ENCODE assay signal across 15 mouse cellular contexts in the genomic region with DNA sequence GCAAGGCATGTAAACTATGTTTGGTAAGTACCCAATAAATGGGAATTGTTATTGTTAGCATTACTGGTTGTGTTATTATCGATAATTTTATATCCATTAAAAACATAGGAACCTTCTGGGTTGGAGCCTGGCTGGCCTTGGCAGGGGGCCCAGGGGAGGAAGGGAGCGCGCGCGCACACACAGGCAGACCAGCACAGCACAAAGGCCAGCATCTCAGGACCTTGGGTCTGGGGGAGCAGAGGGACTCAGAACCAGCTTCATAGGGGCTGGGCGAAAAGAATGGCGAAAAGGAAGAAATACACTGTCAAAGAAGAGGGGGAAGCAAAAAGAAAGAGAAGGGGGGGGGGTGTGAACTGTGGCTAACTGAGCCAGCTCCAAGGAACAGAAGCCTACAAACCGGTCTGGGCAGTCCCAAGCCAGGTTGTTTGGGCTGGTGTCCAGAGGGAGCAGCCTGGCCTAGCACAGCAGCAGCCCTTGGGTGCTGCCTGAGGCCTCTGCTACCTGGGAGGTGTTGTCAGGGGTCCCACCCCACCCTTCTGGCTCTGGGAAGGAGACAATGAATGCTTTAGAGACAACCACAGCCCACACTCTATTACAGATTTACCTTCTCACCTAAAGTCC. TPM values are rescaled to one million over a fixed set of nuclear protein-coding genes. Genes with fewer than 3 reads are reported as not detected.
A peak's percentile ranks its signal among the peaks of the same experiment; 100 is the strongest.
DNase-seq lines count a peak whose midpoint lies in the region; ATAC-seq and TF ChIP-seq lines count a peak whose summit lies in the region.
"Had no signal": no experiment of that assay in that cellular context is flagged by ENCODE, and none has a peak within 500 bp of the region (broad histone marks: within the 10 kb centered on the region; RNA-seq: fewer than 3 reads in every experiment).

No protein-coding gene starts in this region.

- DNase-seq in left cerebral cortex, postnatal 4 days = peak; percentile 27
- DNase-seq in left cerebral cortex, adult 2 months (ENCODE audit: extremely low spot score in 1 of 2, low spot score in 2 of 2) = no peak
- DNase-seq in kidney, adult 8-10 months = peak; percentile 54 to 72
- DNase-seq in lung, adult 2 months = peak; percentile 53
- DNase-seq in layer of hippocampus, adult 8-10 months (ENCODE audit: low spot score in 2 of 2) = no peak
- no peak for DNase-seq in embryo, embryonic 11 days
- DNase-seq: right cerebral cortex, postnatal 14 days had no signal

- ATAC-seq in stomach, embryonic 16.5 days (ENCODE audit: insufficient read depth, low FRiP score) = peak; percentile 84
- ATAC-seq in megakaryocyte-erythroid progenitor cell, adult 5-6 weeks (replicated peaks; ENCODE audit: low FRiP score, low TSS enrichment, poor library complexity, severe bottlenecking) = no peak
- ATAC-seq: CD4-positive, CD25-positive, alpha-beta regulatory T cell, adult 4 months; hindbrain, embryonic 16.5 days; Patski had no signal

- no peak for TF ChIP-seq CTCF in left cerebral cortex, adult 2 months (IDR thresholded peaks at IDR 0.05)
- TF ChIP-seq CTCF in lung, adult 2 months (IDR thresholded peaks at IDR 0.05; ENCODE audit: insufficient read depth, low read length) = no peak

- no peaks in the 10 kb centered on the region for H3K27me3 ChIP-seq in stomach, embryonic 16.5 days (ENCODE audit: control insufficient read depth, insufficient read depth, low read length)
- H3K27me3 ChIP-seq: heart, embryonic 13.5 days; neural tube, embryonic 12.5 days; Patski had no signal

- H3K9me3 ChIP-seq in stomach, embryonic 16.5 days (replicated peaks; ENCODE audit: control insufficient read depth, low read length) = no peaks in the 10 kb centered on the region
- H3K9me3 ChIP-seq: heart, embryonic 13.5 days; neural tube, embryonic 12.5 days had no signal

- TF ChIP-seq POLR2A in lung, adult 2 months (IDR thresholded peaks at IDR 0.05; ENCODE audit: borderline replicate concordance, extremely low read depth, low read depth, low read length) = no peak

- H3K36me3 ChIP-seq in stomach, embryonic 16.5 days (ENCODE audit: control insufficient read depth, insufficient read depth, low read length) = no peaks in the 10 kb centered on the region
- H3K36me3 ChIP-seq: heart, embryonic 13.5 days; neural tube, embryonic 12.5 days had no signal

- H3K4me2 ChIP-seq in stomach, embryonic 16.5 days (ENCODE audit: low read depth, low read length) = no peak overlapping the region
- H3K4me2 ChIP-seq: heart, embryonic 13.5 days; midbrain, embryonic 11.5 days; neural tube, embryonic 12.5 days had no signal

- intact Hi-C loops in left cerebral cortex, postnatal 4 days (cut with DNase I) = no loop called here
- intact Hi-C loops in left cerebral cortex, adult 2 months (cut with DNase I) = no loop called here

- H3K4me3 ChIP-seq in left cerebral cortex, adult 2 months = no peak overlapping the region
- no peak overlapping the region for H3K4me3 ChIP-seq in lung, adult 2 months (replicated peaks; ENCODE audit: extremely low read depth, low read depth, low read length)
- H3K4me3 ChIP-seq in stomach, embryonic 16.5 days (replicated peaks; ENCODE audit: low read length) = no peak overlapping the region
- H3K4me3 ChIP-seq: heart, embryonic 13.5 days; neural tube, embryonic 12.5 days had no signal

- H3K27ac ChIP-seq in left cerebral cortex, adult 2 months = no peak overlapping the region
- peak overlapping the region; percentile 90 for H3K27ac ChIP-seq in stomach, embryonic 16.5 days (ENCODE audit: low read length)
- H3K27ac ChIP-seq: heart, embryonic 13.5 days; neural tube, embryonic 12.5 days had no signal

- 0 out of 2 replicates have a peak overlapping the region, but pooled peaks have one; percentile 43 for H3K9ac ChIP-seq in stomach, embryonic 16.5 days (ENCODE audit: low read length)
- H3K9ac ChIP-seq: heart, embryonic 13.5 days; neural tube, embryonic 12.5 days had no signal

- 0 out of 2 replicates have a peak, but pooled peaks cover 2% of the 10 kb centered on the region for H3K4me1 ChIP-seq in lung, adult 2 months (ENCODE audit: control insufficient read depth, insufficient read depth, low read length)
- peaks cover 24% of the 10 kb centered on the region for H3K4me1 ChIP-seq in stomach, embryonic 16.5 days (ENCODE audit: control insufficient read depth, insufficient read depth, low read length)

- WGBS in lung, adult 2 months = 51% methylated on average over 8 of the region's 8 CpGs
- WGBS in stomach, embryonic 16.5 days = 57% methylated on average over 8 of the region's 8 CpGs

RNA-seq across cellular contexts. Expression of gene Epb41l4b, which starts 13.4 kb away (rescaled TPM):
- total RNA-seq in left cerebral cortex, postnatal 4 days (2021) = 1 to 10 TPM; 6.3 to 8.4 TPM
- 10 to 100 TPM; 37.7 to 42.8 TPM for total RNA-seq in left cerebral cortex, adult 2 months (2021)
- 23.8 and 28.9 TPM in 2 replicates for polyA plus RNA-seq in lung, adult 2 months (2012; rRNA removed)
- polyA plus RNA-seq in stomach, embryonic 16.5 days (2015; fragmentation: Nextera tagmentation; extraction: Ambion mirVana) = 7.5 and 11.6 TPM in 2 replicates
- total RNA-seq in megakaryocyte-erythroid progenitor cell, adult 5-6 weeks (2014; fragmentation: Nextera tagmentation) = 1.6 and 3.5 TPM in 2 replicates
- total RNA-seq in megakaryocyte-erythroid progenitor cell, adult 5-6 weeks (2017) = 0.47 and 3.0 TPM in 2 replicates
- 10 to 100 TPM; 22.2 to 32.4 (median 26.7) TPM for total RNA-seq in layer of hippocampus, adult 8-10 months (2022)
- polyA plus RNA-seq: CD4-positive, CD25-positive, alpha-beta regulatory T cell, adult 4 months had no signal

Comparison
In these comparisons a context has a peak if more than half of its experiments do, and no peak if none do; other contexts are left out.
1. DNase-seq: peak in left cerebral cortex, postnatal 4 days (single experiment), kidney, adult 8-10 months (2 of 2) and lung, adult 2 months (single experiment); none in left cerebral cortex, adult 2 months (0 of 2), layer of hippocampus, adult 8-10 months (0 of 2) and embryo, embryonic 11 days (single experiment).